Mouse (Mus musculus) lung, adult 2 months (tissue): ENCODE data around the gene Gm5767. TPM values are rescaled to one million over a fixed set of nuclear protein-coding genes. Genes with fewer than 3 reads are reported as not detected.

Experiments used
- DNase-seq: peaks from one replicate; pipeline ENCODE4 v3.0.0; 2022
- H3K4me1 ChIP-seq: fragments of 200-500 bp; 2 replicates; pipeline ENCODE4 v1.6.1; 2011; ENCODE audit warnings: low read length; ENCODE audit not compliant: control insufficient read depth, insufficient read depth
- H3K4me3 ChIP-seq: fragments of 200-500 bp; replicated peaks from 2 replicates; pipeline ENCODE3; 2011; ENCODE audit warnings: low read depth, mild to moderate bottlenecking, control low read depth, low read length; ENCODE audit errors: extremely low read depth
- CTCF ChIP-seq: fragments of 200-500 bp; IDR thresholded peaks from 2 replicates; pipeline ENCODE4 v1.5.1; 2011; ENCODE audit warnings: mild to moderate bottlenecking, low read length, control low read depth; ENCODE audit not compliant: insufficient read depth
- POLR2A ChIP-seq: fragments of 200-500 bp; IDR thresholded peaks from 2 replicates; pipeline ENCODE4 v1.6.1; 2011; ENCODE audit warnings: low read depth, mild to moderate bottlenecking, control low read depth, low read length, borderline replicate concordance; ENCODE audit errors: extremely low read depth
- WGBS: fragments of 180-500 bp; shearing (Covaris S2); methylation state at CpG from one replicate; pipeline ENCODE4 v1.1.7; 2018; 5-methylcytosine and 5-hydroxymethylcytosine counted together
- polyA plus RNA-seq: library from polyadenylated mRNA; depleted of rRNA; stranded (reverse); fragments of >200 nt; gene quantifications from 2 replicates; pipeline ENCODE4 v1.2.3, GENCODE M21; 2012

The Gm5767 gene
- polyA plus RNA-seq, 1 experiment: not detected

- DNase-seq: no peak
- no peak for TF ChIP-seq POLR2A
- TF ChIP-seq CTCF: no peak
- WGBS: 46% methylated on average over 4 of the region's 4 CpGs
- Histone ChIP-seq H3K4me1 (peaks cover 42% of the 10 kb centered on the region), H3K4me3 (no peak overlapping the region)
Observed at GRCm38 (mm10) chr16:8667814-8668213, 12.8 kb upstream of the Gm5767 start.

- 51% methylated on average over 2 of the region's 2 CpGs for WGBS
- no peak for TF ChIP-seq POLR2A
- TF ChIP-seq CTCF: no peak
- H3K4me3 ChIP-seq: no peak overlapping the region
- peaks cover 38% of the 10 kb centered on the region for H3K4me1 ChIP-seq
- DNase-seq: no peak
Observed at GRCm38 (mm10) chr16:8668386-8668785, 12.2 kb upstream of the Gm5767 start.

GRCm38 (mm10) chr16:8669432-8669831 is 11.1 kb upstream of the Gm5767 start:
- Histone ChIP-seq H3K4me3 (no peak overlapping the region), H3K4me1 (peaks cover 40% of the 10 kb centered on the region)
- whole genome bisulfite sequencing: 70% methylated on average over 5 of the region's 5 CpGs
- DNase-seq: no peak
- TF ChIP-seq CTCF (no peak), POLR2A (no peak)

GRCm38 (mm10) chr16:8670041-8671035 is 10.2 kb upstream of the Gm5767 start:
- DNase-seq: no peak
- Histone ChIP-seq H3K4me3 (peak overlapping the region; percentile 40), H3K4me1 (peaks cover 37% of the 10 kb centered on the region)
- TF ChIP-seq CTCF: no peak
- TF ChIP-seq POLR2A: no peak
- WGBS: 20% methylated on average over 13 of the region's 15 CpGs

GRCm38 (mm10) chr16:8671551-8672349 is 8.8 kb upstream of the Gm5767 start, which contains the start of gene Carhsp1:
Carhsp1 (minus strand) TSS chr16:8672155.
- TF ChIP-seq CTCF (no peak), POLR2A (peak; percentile 96)
- WGBS: under 1% methylated on average over 67 of the region's 67 CpGs
- peak; percentile 92 for DNase-seq
- Histone ChIP-seq H3K4me3 (peak within 1 kb of the TSS; percentile 71), H3K4me1 (peaks cover 28% of the 10 kb centered on the region)

GRCm38 (mm10) chr16:8672350-8672687 is 8.3 kb upstream of the Gm5767 start:
- Histone ChIP-seq H3K4me3 (peak overlapping the region; percentile 17), H3K4me1 (peaks cover 24% of the 10 kb centered on the region)
- DNase-seq: no peak
- 1% methylated on average over 18 of the region's 18 CpGs for WGBS
- TF ChIP-seq POLR2A (no peak), CTCF (no peak)

- TF ChIP-seq CTCF (no peak), POLR2A (no peak)
- Histone ChIP-seq H3K4me1 (peaks cover 19% of the 10 kb centered on the region), H3K4me3 (no peak overlapping the region)
- DNase-seq: no peak
Observed at GRCm38 (mm10) chr16:8672811-8673210, 7.8 kb upstream of the Gm5767 start.

- peaks cover 17% of the 10 kb centered on the region for H3K4me1 ChIP-seq
- DNase-seq: no peak
- no peak for TF ChIP-seq CTCF
- H3K4me3 ChIP-seq: no peak overlapping the region
- 51% methylated on average over 6 of the region's 6 CpGs for WGBS
Observed at GRCm38 (mm10) chr16:8673343-8673742, 7.2 kb upstream of the Gm5767 start.

GRCm38 (mm10) chr16:8674165-8674564 is 6.4 kb upstream of the Gm5767 start:
- peaks cover 13% of the 10 kb centered on the region for H3K4me1 ChIP-seq
- no peak overlapping the region for H3K4me3 ChIP-seq
- no peak for DNase-seq
- TF ChIP-seq CTCF (peak; percentile 68), POLR2A (no peak)
- WGBS: 1% methylated on average over 8 of the region's 8 CpGs

GRCm38 (mm10) chr16:8675559-8675958 is 5.0 kb upstream of the Gm5767 start:
- Histone ChIP-seq H3K4me1 (peaks cover 6% of the 10 kb centered on the region), H3K4me3 (no peak overlapping the region)
- DNase-seq: no peak
- TF ChIP-seq CTCF (no peak), POLR2A (no peak)
- 75% methylated on average over 8 of the region's 8 CpGs for WGBS

- TF ChIP-seq CTCF: no peak
- peaks cover 2% of the 10 kb centered on the region; the same call in 1 of the 2 replicates for H3K4me1 ChIP-seq
- no peak for DNase-seq
- H3K4me3 ChIP-seq: no peak overlapping the region
- WGBS: 72% methylated on average over 2 of the region's 2 CpGs
Observed at GRCm38 (mm10) chr16:8676228-8676627, 4.3 kb upstream of the Gm5767 start.
